In genomic region chr10:117602325-117603129, GRCm38 (mm10) we compare ENCODE assay signal across 15 mouse cellular contexts.
"Had no signal": no experiment of that assay in that cellular context is flagged by ENCODE, and none has a peak within 500 bp of the region (broad histone marks: within the 10 kb centered on the region; RNA-seq: fewer than 3 reads in every experiment).

No protein-coding gene starts in this region.

- DNase-seq: cerebellum, adult 9-11 months; cerebellum, postnatal 10 days; cerebellum, postnatal 14 days; cerebellum, postnatal 25 days; cerebellum, postnatal 36 days; embryo, embryonic 11 days; forebrain, postnatal 0 days; gastrocnemius, adult 2 months; gastrocnemius, postnatal 10 days; gastrocnemius, postnatal 14 days; gastrocnemius, postnatal 25 days; gastrocnemius, postnatal 36 days; heart, adult 11 months; heart, adult 18-20 months; heart, adult 2 months had no signal
